Mouse (Mus musculus): Measurements from ENCODE around the gene Tmem33. TPM values are rescaled to one million over a fixed set of nuclear protein-coding genes. Genes with fewer than 3 reads are reported as not detected.
A peak's percentile ranks its signal among the peaks of the same experiment; 100 is the strongest.

Gene Tmem33
- polyA plus RNA-seq, 1 experiment from 2014 or later: 121 TPM

- H3K4me1 ChIP-seq (ENCODE audit: control insufficient read depth, insufficient read depth, low read length): no peaks in the 10 kb centered on the region
- 86% methylated on average over 8 of the region's 8 CpGs for WGBS
- H3K4me2 ChIP-seq: no peak overlapping the region
- no peak overlapping the region for H3K4me3 ChIP-seq (ENCODE audit: low read depth, low read length)
- H3K36me3 ChIP-seq (ENCODE audit: control insufficient read depth, insufficient read depth, low read length): no peaks in the 10 kb centered on the region
- no peaks in the 10 kb centered on the region for H3K9me3 ChIP-seq (ENCODE audit: control insufficient read depth, low read length)
- no peak overlapping the region for H3K9ac ChIP-seq (ENCODE audit: low read length)
- no peaks in the 10 kb centered on the region for H3K27me3 ChIP-seq (ENCODE audit: control insufficient read depth, insufficient read depth, low read length)
- ATAC-seq (ENCODE audit: low FRiP score): no peak
- no peak overlapping the region for H3K27ac ChIP-seq (ENCODE audit: low read depth, low read length)
- no peak for DNase-seq (ENCODE audit: low spot score, missing footprints)
Observed at GRCm38 (mm10) chr5:67301722-67302331, 41.5 kb downstream of the Tmem33 start.

DNA sequence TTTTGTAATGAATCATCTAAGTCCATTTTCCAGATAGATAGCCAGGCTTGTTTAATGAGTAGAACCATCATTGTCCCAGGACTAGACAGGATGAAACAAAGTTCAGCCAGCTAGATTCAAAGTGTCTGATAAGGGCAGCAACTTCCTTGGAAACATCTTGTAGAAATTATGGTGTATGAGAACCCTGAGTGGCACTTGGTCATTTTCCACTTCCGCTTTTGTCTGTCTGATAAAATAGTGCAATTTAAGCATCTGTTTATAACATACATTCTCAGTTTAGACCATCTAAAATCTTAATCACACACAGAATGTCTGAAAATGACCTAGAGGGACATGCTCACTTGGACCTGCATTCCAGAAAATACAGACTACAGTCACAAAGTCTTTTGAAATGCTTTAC, 43.5 kb downstream of the Tmem33 start:
- DNase-seq (ENCODE audit: low spot score, missing footprints): no peak
- Histone ChIP-seq H3K4me2 (no peak overlapping the region), H3K4me3 (ENCODE audit: low read depth, low read length) (no peak overlapping the region), H3K27me3 (ENCODE audit: control insufficient read depth, insufficient read depth, low read length) (no peaks in the 10 kb centered on the region), H3K9me3 (ENCODE audit: control insufficient read depth, low read length) (no peaks in the 10 kb centered on the region), H3K9ac (ENCODE audit: low read length) (no peak overlapping the region), H3K27ac (ENCODE audit: low read depth, low read length) (no peak overlapping the region), H3K36me3 (ENCODE audit: control insufficient read depth, insufficient read depth, low read length) (no peaks in the 10 kb centered on the region), H3K4me1 (ENCODE audit: control insufficient read depth, insufficient read depth, low read length) (peaks cover 7% of the 10 kb centered on the region)
- 89% methylated on average over 1 of the region's 1 CpGs for WGBS
- no peak for ATAC-seq (ENCODE audit: low FRiP score)

DNA sequence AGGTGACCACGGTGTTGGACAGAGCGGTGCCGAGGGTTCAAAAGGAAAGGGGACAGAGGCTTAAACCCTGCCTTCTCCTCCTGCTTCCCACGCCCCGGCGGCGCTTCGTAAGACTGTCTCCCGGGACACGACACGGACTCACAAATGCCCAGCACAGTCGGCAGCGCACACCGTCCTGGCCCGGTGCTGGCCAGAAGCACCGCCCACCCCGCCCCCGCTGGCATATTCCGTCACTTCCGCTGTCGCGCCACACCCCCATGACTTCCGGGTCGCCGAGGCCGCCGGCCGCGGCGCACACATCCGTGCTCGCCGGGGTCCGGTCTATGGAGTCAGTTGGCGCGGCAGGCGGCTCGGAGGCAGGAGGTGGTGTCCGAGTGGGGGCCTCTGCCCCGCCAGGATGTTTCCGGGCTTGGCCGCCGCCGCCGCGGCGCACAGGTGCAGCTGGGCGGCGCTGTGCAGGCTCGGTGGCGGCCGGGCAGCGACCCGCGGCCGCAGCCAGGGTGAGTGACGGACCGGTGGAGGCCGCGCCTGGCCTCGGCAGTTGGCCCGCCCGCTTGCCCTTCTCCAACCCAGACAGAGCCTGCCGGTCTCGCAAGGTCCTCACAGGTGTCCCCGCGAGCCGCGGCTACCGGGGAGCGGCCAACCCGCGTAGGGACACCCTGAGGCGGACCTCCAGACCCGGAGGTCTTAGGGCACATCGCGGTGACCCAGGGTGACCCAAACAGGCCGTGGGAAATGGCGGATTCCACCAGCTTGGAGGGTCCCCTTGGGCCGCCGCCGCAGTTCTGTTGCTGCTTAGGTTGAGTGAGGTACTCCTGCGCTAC, 46.5 kb downstream of the Tmem33 start, which contains the start of gene Slc30a9:
Slc30a9 (plus strand) TSS at position 258 of the 824 bp plus-strand sequence.
- DNase-seq (ENCODE audit: low spot score, missing footprints) (peak; percentile 99), ATAC-seq (ENCODE audit: low FRiP score) (peak; percentile 98)
- peak within 1 kb of the TSS; percentile 97 for H3K4me3 ChIP-seq (ENCODE audit: low read depth, low read length)
- H3K4me1 ChIP-seq (ENCODE audit: control insufficient read depth, insufficient read depth, low read length): peaks cover 7% of the 10 kb centered on the region
- peak within 1 kb of the TSS; percentile 70 for H3K27ac ChIP-seq (ENCODE audit: low read depth, low read length)
- peak within 1 kb of the TSS; percentile 94 for H3K9ac ChIP-seq (ENCODE audit: low read length)
- peak within 1 kb of the TSS; percentile 88 for H3K4me2 ChIP-seq
- no peaks in the 10 kb centered on the region for H3K36me3 ChIP-seq (ENCODE audit: control insufficient read depth, insufficient read depth, low read length)
- WGBS: under 1% methylated on average over 76 of the region's 83 CpGs
- no peaks in the 10 kb centered on the region for H3K9me3 ChIP-seq (ENCODE audit: control insufficient read depth, low read length)
- no peaks in the 10 kb centered on the region for H3K27me3 ChIP-seq (ENCODE audit: control insufficient read depth, insufficient read depth, low read length)

GRCm38 (mm10) chr5:67307659-67308222, 47.4 kb downstream of the Tmem33 start:
- Histone ChIP-seq H3K27ac (ENCODE audit: low read depth, low read length) (no peak overlapping the region), H3K9ac (ENCODE audit: low read length) (peak overlapping the region; percentile 94), H3K36me3 (ENCODE audit: control insufficient read depth, insufficient read depth, low read length) (no peaks in the 10 kb centered on the region), H3K27me3 (ENCODE audit: control insufficient read depth, insufficient read depth, low read length) (no peaks in the 10 kb centered on the region), H3K4me1 (ENCODE audit: control insufficient read depth, insufficient read depth, low read length) (peaks cover 7% of the 10 kb centered on the region), H3K9me3 (ENCODE audit: control insufficient read depth, low read length) (no peaks in the 10 kb centered on the region), H3K4me2 (peak overlapping the region; percentile 88), H3K4me3 (ENCODE audit: low read depth, low read length) (peak overlapping the region; percentile 97)
- 34% methylated on average over 13 of the region's 13 CpGs for WGBS
- DNase-seq (ENCODE audit: low spot score, missing footprints) (peak; percentile 82), ATAC-seq (ENCODE audit: low FRiP score) (no peak)

DNA sequence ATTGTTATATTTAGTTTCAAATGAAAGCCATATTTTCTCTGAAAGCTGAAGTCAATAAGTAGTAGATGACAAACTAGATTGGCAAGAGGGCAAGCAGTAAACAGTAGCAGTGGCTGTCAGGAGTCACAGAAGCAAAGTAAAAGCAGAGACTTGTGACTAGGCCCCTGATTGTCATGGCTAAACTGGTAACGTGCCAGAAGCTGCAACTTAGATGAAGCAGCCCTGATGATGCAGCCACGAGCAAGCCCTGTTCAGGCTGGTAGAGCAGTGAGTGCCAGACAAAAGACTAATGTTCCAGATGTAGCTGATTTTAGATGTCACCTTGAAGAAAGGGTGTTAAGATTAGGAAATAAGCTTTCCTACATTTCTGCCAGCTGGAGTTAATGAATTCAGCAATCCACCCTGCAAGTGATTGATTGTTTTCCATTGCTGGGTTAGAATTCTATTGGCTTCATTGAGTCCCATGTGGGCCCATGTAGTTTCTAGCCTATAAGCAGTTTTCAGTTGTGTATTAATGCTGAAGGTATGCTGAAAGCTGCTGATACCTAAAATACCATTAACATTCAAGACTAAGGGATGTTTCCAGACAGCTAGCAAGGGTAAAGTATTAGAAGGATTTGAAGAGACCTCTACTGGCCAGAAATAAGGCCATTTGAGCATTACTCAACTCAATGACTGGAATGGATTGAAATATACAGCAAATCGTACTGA, 51.6 kb downstream of the Tmem33 start:
- ATAC-seq (ENCODE audit: low FRiP score): no peak
- 87% methylated on average over 3 of the region's 3 CpGs for WGBS
- H3K4me1 ChIP-seq (ENCODE audit: control insufficient read depth, insufficient read depth, low read length): peaks cover 7% of the 10 kb centered on the region

GRCm38 (mm10) chr5:67312522-67312851, 52.1 kb downstream of the Tmem33 start:
- no peak overlapping the region for H3K4me3 ChIP-seq (ENCODE audit: low read depth, low read length)
- no peaks in the 10 kb centered on the region for H3K9me3 ChIP-seq (ENCODE audit: control insufficient read depth, low read length)
- H3K4me1 ChIP-seq (ENCODE audit: control insufficient read depth, insufficient read depth, low read length): peaks cover 6% of the 10 kb centered on the region
- H3K27ac ChIP-seq (ENCODE audit: low read depth, low read length): no peak overlapping the region
- DNase-seq (ENCODE audit: low spot score, missing footprints) (peak; percentile 51), ATAC-seq (ENCODE audit: low FRiP score) (no peak)
- no peak overlapping the region for H3K4me2 ChIP-seq
- no peak overlapping the region for H3K9ac ChIP-seq (ENCODE audit: low read length)
- H3K36me3 ChIP-seq (ENCODE audit: control insufficient read depth, insufficient read depth, low read length): no peaks in the 10 kb centered on the region
- WGBS: 93% methylated on average over 3 of the region's 3 CpGs
- H3K27me3 ChIP-seq (ENCODE audit: control insufficient read depth, insufficient read depth, low read length): no peaks in the 10 kb centered on the region

More for the DNA sequence above, 51.6 kb downstream of the Tmem33 start:
- no peaks in the 10 kb centered on the region for H3K9me3 ChIP-seq (ENCODE audit: control insufficient read depth, low read length)
- no peaks in the 10 kb centered on the region for H3K27me3 ChIP-seq (ENCODE audit: control insufficient read depth, insufficient read depth, low read length)
- H3K9ac ChIP-seq (ENCODE audit: low read length): no peak overlapping the region
- no peaks in the 10 kb centered on the region for H3K36me3 ChIP-seq (ENCODE audit: control insufficient read depth, insufficient read depth, low read length)
- no peak overlapping the region for H3K27ac ChIP-seq (ENCODE audit: low read depth, low read length)
- no peak overlapping the region for H3K4me3 ChIP-seq (ENCODE audit: low read depth, low read length)
- DNase-seq (ENCODE audit: low spot score, missing footprints): peak; percentile 17
- H3K4me2 ChIP-seq: no peak overlapping the region

DNA sequence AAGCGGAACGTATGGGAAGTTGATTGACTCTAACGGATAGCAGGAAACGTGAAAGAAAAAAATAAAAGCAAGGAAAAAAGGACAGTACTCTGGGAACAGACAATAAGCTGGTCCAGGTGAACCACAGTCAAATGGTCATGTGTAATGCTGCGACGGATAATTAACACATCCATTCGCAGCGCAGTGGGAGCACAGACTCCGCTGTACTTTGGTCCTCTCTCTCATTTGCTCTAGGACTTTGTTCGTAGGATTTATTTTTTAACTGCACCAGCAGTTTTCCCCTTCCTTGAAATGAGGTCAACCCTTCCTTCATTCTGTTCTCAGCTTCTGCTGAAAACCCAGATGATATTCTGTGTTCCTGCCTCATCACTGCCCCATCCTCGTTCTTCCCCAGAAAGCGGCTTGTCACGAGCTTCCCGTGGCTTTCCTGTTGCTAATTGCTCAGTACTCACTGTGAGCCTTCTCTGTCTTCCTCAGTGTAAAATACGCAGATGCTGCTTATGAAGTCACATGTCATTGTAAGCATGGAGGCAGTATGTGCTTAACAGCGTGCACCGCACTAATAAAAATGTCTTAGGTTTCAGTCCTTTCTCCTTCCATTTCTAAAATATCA, 61.4 kb downstream of the Tmem33 start:
- DNase-seq (ENCODE audit: low spot score, missing footprints) (no peak), ATAC-seq (ENCODE audit: low FRiP score) (no peak)
- Histone ChIP-seq H3K36me3 (ENCODE audit: control insufficient read depth, insufficient read depth, low read length) (peaks cover 7% of the 10 kb centered on the region; the same call in 1 of the 2 replicates), H3K9me3 (ENCODE audit: control insufficient read depth, low read length) (no peaks in the 10 kb centered on the region), H3K4me1 (ENCODE audit: control insufficient read depth, insufficient read depth, low read length) (no peaks in the 10 kb centered on the region), H3K4me2 (no peak overlapping the region), H3K4me3 (ENCODE audit: low read depth, low read length) (no peak overlapping the region), H3K9ac (ENCODE audit: low read length) (no peak overlapping the region), H3K27me3 (ENCODE audit: control insufficient read depth, insufficient read depth, low read length) (no peaks in the 10 kb centered on the region), H3K27ac (ENCODE audit: low read depth, low read length) (no peak overlapping the region)
- 94% methylated on average over 17 of the region's 17 CpGs for WGBS

DNA sequence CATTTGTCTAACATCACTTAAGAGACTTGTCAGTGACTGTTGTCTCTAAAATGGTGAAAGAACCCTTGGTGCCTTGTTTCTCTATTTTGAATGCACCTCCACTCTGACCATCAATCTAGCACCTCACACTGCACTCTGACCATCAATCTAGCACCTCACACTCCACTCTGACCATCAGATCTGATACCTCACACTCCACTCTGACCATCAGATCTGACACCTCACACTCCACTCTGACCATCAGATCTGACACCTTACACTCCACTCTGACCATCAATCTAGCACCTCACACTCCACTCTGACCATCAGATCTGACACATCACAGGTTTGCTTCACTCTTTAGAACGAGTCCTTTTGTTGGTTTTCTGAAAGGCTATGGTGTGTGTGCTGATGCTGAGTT, 63.7 kb downstream of the Tmem33 start:
- H3K4me1 ChIP-seq (ENCODE audit: control insufficient read depth, insufficient read depth, low read length): no peaks in the 10 kb centered on the region
- H3K36me3 ChIP-seq (ENCODE audit: control insufficient read depth, insufficient read depth, low read length): no peaks in the 10 kb centered on the region
- H3K27me3 ChIP-seq (ENCODE audit: control insufficient read depth, insufficient read depth, low read length): no peaks in the 10 kb centered on the region
- ATAC-seq (ENCODE audit: low FRiP score) (no peak), DNase-seq (ENCODE audit: low spot score, missing footprints) (no peak)
- no peak overlapping the region for H3K4me2 ChIP-seq
- H3K27ac ChIP-seq (ENCODE audit: low read depth, low read length): no peak overlapping the region
- no peak overlapping the region for H3K4me3 ChIP-seq (ENCODE audit: low read depth, low read length)
- 64% methylated on average over 1 of the region's 1 CpGs for WGBS
- no peaks in the 10 kb centered on the region for H3K9me3 ChIP-seq (ENCODE audit: control insufficient read depth, low read length)
- no peak overlapping the region for H3K9ac ChIP-seq (ENCODE audit: low read length)
